Mouse (Mus musculus): ENCODE measurements around the gene Abca7. TPM values are rescaled to one million over a fixed set of nuclear protein-coding genes. Genes with fewer than 3 reads are reported as not detected.
A peak's percentile ranks its signal among the peaks of the same experiment; 100 is the strongest.

The Abca7 gene
- polyA plus RNA-seq, 1 experiment = 3.5 TPM

GRCm38 (mm10) chr10:79989870-79990269 lies 6.4 kb upstream of the Abca7 start:
- H3K4me1 ChIP-seq (ENCODE audit: control insufficient read depth, insufficient read depth, low read length) = 0 out of 2 replicates have a peak, but pooled peaks cover 2% of the 10 kb centered on the region
- TF ChIP-seq POLR2A (IDR thresholded peaks at IDR 0.05; ENCODE audit: low read depth, low read length) = peak; percentile 62; the same call in 1 of the 2 replicates
- TF ChIP-seq CTCF (IDR thresholded peaks at IDR 0.05; ENCODE audit: borderline replicate concordance, insufficient read depth, low read length) = no peak
- H3K27ac ChIP-seq (ENCODE audit: insufficient read depth, low read length) = peak overlapping the region; percentile 99
- H3K4me3 ChIP-seq (ENCODE audit: insufficient read depth, low read length) = peak overlapping the region; percentile 71

- no peaks in the 10 kb centered on the region for H3K4me1 ChIP-seq (ENCODE audit: control insufficient read depth, insufficient read depth, low read length)
Observed at GRCm38 (mm10) chr10:79991099-79991498, 5.2 kb upstream of the Abca7 start.

GRCm38 (mm10) chr10:79991548-79991947 lies 4.7 kb upstream of the Abca7 start:
- Histone ChIP-seq H3K4me1 (ENCODE audit: control insufficient read depth, insufficient read depth, low read length) (no peaks in the 10 kb centered on the region), H3K4me3 (ENCODE audit: insufficient read depth, low read length) (peak overlapping the region; percentile 71), H3K27ac (ENCODE audit: insufficient read depth, low read length) (no peak overlapping the region)
- TF ChIP-seq CTCF (IDR thresholded peaks at IDR 0.05; ENCODE audit: borderline replicate concordance, insufficient read depth, low read length) (no peak), POLR2A (IDR thresholded peaks at IDR 0.05; ENCODE audit: low read depth, low read length) (no peak)

More at GRCm38 (mm10) chr10:79991099-79991498, 5.2 kb upstream of the Abca7 start:
- peak overlapping the region; percentile 71 for H3K4me3 ChIP-seq (ENCODE audit: insufficient read depth, low read length)
- H3K27ac ChIP-seq (ENCODE audit: insufficient read depth, low read length) = peak overlapping the region; percentile 4; the same call in 1 of the 2 replicates
- TF ChIP-seq POLR2A (IDR thresholded peaks at IDR 0.05; ENCODE audit: low read depth, low read length) (peak; percentile 44), CTCF (IDR thresholded peaks at IDR 0.05; ENCODE audit: borderline replicate concordance, insufficient read depth, low read length) (no peak)

GRCm38 (mm10) chr10:79994397-79995115 lies 1.7 kb upstream of the Abca7 start:
- H3K4me1 ChIP-seq (ENCODE audit: control insufficient read depth, insufficient read depth, low read length) = no peaks in the 10 kb centered on the region
- H3K4me3 ChIP-seq (ENCODE audit: insufficient read depth, low read length) = no peak overlapping the region
- TF ChIP-seq CTCF (IDR thresholded peaks at IDR 0.05; ENCODE audit: borderline replicate concordance, insufficient read depth, low read length) (no peak), POLR2A (IDR thresholded peaks at IDR 0.05; ENCODE audit: low read depth, low read length) (no peak)
- H3K27ac ChIP-seq (ENCODE audit: insufficient read depth, low read length) = no peak overlapping the region

- no peak for TF ChIP-seq CTCF (IDR thresholded peaks at IDR 0.05; ENCODE audit: borderline replicate concordance, insufficient read depth, low read length)
- no peak; the same call in 1 of the 2 replicates for TF ChIP-seq POLR2A (IDR thresholded peaks at IDR 0.05; ENCODE audit: low read depth, low read length)
- H3K4me3 ChIP-seq (ENCODE audit: insufficient read depth, low read length) = no peak overlapping the region
Observed at GRCm38 (mm10) chr10:79995636-79996035, 658 bp upstream of the Abca7 start.

GRCm38 (mm10) chr10:79997034-79997760 lies 903 bp downstream of the Abca7 start:
- no peak for TF ChIP-seq POLR2A (IDR thresholded peaks at IDR 0.05; ENCODE audit: low read depth, low read length)
- TF ChIP-seq CTCF (IDR thresholded peaks at IDR 0.05; ENCODE audit: borderline replicate concordance, insufficient read depth, low read length) = no peak
- peak overlapping the region; percentile 59 for H3K4me3 ChIP-seq (ENCODE audit: insufficient read depth, low read length)
- peak overlapping the region; percentile 42; the same call in 1 of the 2 replicates for H3K27ac ChIP-seq (ENCODE audit: insufficient read depth, low read length)
- H3K4me1 ChIP-seq (ENCODE audit: control insufficient read depth, insufficient read depth, low read length) = no peaks in the 10 kb centered on the region

More at GRCm38 (mm10) chr10:79995636-79996035, 658 bp upstream of the Abca7 start:
- Histone ChIP-seq H3K27ac (ENCODE audit: insufficient read depth, low read length) (no peak overlapping the region), H3K4me1 (ENCODE audit: control insufficient read depth, insufficient read depth, low read length) (no peaks in the 10 kb centered on the region)

- Histone ChIP-seq H3K4me1 (ENCODE audit: control insufficient read depth, insufficient read depth, low read length) (no peaks in the 10 kb centered on the region), H3K27ac (ENCODE audit: insufficient read depth, low read length) (no peak overlapping the region), H3K4me3 (ENCODE audit: insufficient read depth, low read length) (peak overlapping the region; percentile 59)
- TF ChIP-seq CTCF (IDR thresholded peaks at IDR 0.05; ENCODE audit: borderline replicate concordance, insufficient read depth, low read length) (no peak), POLR2A (IDR thresholded peaks at IDR 0.05; ENCODE audit: low read depth, low read length) (no peak)
Observed at GRCm38 (mm10) chr10:79997819-79998218, 1.5 kb downstream of the Abca7 start.

GRCm38 (mm10) chr10:80001945-80002344 lies 5.7 kb downstream of the Abca7 start:
- Histone ChIP-seq H3K27ac (ENCODE audit: insufficient read depth, low read length) (no peak overlapping the region), H3K4me1 (ENCODE audit: control insufficient read depth, insufficient read depth, low read length) (no peaks in the 10 kb centered on the region), H3K4me3 (ENCODE audit: insufficient read depth, low read length) (no peak overlapping the region)
- TF ChIP-seq CTCF (IDR thresholded peaks at IDR 0.05; ENCODE audit: borderline replicate concordance, insufficient read depth, low read length) (no peak), POLR2A (IDR thresholded peaks at IDR 0.05; ENCODE audit: low read depth, low read length) (no peak)

GRCm38 (mm10) chr10:80002829-80003228 lies 6.5 kb downstream of the Abca7 start:
- no peak overlapping the region for H3K4me3 ChIP-seq (ENCODE audit: insufficient read depth, low read length)
- TF ChIP-seq POLR2A (IDR thresholded peaks at IDR 0.05; ENCODE audit: low read depth, low read length) = no peak
- no peak for TF ChIP-seq CTCF (IDR thresholded peaks at IDR 0.05; ENCODE audit: borderline replicate concordance, insufficient read depth, low read length)
- no peak overlapping the region for H3K27ac ChIP-seq (ENCODE audit: insufficient read depth, low read length)
- H3K4me1 ChIP-seq (ENCODE audit: control insufficient read depth, insufficient read depth, low read length) = no peaks in the 10 kb centered on the region

All from embryonic fibroblast, embryonic 13.5 days (primary cell).